Mouse (Mus musculus): Measurements from ENCODE around the gene Gclc.
A peak's percentile ranks its signal among the peaks of the same experiment; 100 is the strongest.

Gclc gene

DNA sequence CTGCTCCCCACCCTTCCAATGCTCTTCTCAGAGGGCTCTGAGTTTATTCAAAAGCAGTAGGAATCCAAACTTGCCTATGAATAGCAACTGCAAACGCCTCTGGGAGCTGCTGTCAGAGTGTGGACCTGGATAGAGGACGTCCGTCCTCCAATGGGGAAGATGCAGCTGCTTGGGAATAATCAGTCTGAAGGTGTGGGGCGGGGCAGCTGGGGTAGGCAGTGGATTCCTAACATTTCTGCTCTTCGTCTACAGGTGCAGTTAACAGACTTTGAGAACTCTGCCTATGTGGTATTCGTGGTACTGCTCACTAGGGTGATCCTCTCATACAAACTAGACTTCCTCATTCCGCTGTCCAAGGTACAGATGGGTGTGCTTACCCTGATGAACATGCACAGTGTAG is 33.6 kb downstream of the Gclc start:
- DNase-seq = no peak

DNA sequence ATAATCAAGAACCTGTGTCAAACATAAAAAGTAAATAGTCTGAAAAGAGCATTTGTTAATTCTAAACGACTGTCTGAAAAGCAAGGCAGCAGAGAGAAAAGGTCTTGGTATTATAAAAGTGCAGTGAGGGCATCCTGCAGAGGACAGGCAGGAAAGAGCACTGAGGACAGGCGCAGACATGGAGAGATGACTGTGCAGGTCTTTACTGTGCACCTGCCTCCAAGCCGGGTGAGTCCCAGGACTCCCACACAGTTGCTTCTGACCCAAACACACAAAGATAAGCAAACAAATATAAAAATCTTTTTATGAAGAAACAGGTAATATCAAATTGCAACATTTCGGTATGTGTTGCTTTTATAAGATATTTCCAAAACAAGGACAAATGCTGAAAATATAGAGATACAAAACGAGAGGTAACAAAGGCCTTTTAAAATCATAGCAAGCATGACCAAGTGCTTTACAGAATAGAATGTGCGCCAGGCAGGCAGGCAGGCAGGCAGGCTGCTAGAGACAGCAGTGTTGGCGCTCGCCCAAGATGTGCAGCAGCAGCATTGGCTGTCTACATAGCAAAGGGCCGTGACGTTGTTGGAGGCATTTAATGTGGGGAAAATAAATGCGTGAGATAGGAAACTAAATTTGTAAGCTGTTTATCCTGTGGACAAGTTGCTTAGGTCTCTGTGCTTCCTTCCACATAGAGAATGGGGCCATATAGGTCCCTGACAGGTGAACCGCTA is 35.4 kb downstream of the Gclc start:
- peak; percentile 25 for DNase-seq

DNA sequence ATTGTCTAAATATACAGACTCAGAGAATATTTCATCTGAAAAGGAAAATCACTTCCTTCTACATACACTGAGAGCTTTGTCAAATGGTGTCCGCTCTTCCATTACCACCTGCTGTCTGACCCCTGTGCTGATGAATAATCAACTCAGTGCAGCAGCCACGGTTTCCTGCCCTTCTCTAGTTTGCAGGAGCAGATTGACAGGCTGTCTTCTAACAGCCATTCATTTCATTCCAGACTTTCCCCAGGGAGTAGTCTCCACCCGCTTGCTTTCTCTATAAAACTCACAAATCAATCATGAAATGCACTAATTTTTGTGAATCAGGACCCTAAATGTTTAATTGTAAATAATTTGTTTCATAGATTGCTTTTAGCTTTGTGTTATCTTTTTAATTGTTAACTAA is 39.5 kb downstream of the Gclc start:
- DNase-seq = no peak

DNA sequence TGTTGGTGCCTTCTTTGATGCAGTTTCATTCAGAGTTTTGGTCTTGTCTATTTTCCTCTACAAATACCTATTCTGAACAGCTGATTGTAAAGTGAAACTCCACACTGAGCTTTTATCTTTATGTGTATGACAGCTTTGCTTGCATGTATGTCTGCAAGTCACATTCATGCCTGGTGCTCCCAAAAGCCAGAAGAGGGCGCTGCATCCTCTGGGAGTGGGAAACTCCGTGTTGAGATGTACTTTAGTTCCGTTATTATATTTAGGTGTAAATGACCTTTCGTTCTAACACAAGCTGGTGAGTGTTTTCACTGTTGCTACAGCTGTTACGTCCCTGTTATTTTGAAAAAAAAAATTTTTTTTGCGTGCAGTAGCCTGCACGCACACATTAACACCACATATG is 48.1 kb downstream of the Gclc start:
- DNase-seq = no peak

DNA sequence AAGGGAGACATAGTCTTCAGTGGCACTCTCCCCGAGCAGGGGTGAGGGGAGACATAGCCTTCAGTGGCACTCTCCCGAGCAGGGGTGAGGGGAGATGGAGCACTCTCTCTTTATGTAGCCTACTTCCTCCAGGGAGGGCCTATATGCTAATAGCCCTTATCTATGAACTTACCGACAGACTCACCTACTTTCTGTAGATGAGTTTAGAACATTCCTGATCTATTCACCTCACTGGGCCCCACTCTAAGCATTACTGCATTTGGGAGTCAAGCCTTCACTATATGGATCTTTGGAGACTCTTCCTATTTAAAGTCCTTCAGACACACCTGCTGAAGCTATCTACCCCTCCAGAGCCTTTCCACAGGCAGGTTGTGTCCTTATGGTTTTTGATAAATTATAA is 52.1 kb downstream of the Gclc start:
- DNase-seq = no peak

DNA sequence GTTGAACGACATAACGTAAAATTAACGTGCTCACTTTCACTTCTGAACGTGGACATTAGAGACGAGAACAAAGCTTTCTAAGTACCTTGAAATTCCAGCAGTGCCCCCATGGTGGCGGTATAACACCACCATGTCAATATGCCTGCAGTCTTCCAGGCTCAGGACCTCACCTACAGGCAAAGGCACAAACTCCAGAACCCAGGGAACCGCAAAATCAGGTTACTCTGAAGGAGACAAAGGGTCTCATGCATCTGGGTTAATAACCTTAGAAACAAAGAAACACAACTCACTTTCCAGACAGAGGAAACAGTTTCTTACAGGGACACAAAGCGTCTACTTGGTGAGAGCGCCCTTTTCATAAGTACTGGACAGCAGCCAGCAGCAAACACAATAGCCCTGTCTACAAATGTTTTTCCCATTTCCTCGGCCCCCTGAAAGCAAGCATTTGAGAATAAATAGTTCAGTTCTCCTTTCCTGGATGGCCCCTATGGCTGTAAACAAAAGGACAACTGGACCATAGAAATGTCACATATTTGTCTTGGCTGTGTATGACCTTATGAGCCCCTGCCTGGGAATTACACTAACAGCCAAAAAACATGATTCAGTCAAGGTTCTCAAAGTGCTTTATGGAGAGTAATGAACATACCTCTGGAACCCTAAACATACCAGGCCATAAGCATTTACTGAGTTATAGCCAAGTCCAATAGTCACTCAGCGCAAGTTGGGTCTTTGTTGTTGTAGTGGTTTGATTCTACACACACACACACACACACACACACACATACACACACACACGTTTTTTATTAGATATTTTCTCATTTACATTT is 52.7 kb downstream of the Gclc start:
- peak; percentile 91 for DNase-seq

DNA sequence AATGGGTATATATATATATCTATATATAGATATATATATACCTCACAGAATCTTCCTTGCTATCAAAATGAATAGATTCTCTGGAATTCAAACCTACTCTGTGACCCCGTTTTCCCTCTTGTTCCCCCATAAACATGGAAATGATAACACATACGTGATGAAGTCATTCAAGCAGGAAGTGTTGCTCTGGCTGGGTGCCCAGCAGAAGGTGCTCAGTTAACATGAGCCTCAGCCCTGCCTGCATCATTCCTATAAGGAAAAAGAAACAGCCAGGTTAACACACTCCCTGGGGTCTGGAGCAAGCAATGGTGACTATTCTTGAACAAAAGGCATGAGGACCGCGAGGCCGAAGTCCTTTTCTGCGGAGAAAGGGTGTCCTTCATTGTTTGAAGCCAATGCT is 54.1 kb downstream of the Gclc start:
- peak; percentile 27 for DNase-seq

DNA sequence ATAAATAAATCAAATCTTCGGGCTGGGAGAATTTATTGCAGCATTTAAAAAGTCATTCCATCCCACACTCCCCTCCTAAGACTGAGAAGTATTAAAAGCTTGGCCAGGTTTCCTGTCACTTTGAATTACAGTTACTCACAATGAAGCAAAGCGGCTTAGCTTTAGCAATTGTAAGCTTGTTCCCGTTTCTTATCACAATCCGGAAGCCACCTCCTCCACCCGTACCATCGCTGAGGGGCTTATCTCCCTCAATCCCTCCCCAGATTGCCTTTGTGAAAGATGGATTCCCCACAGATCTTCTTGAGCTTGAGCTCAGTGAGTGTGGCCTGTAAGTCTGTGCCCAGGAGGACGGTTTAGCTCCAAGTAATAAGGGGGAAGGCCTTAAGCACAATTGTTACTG is 64.5 kb downstream of the Gclc start:
- DNase-seq = no peak

DNA sequence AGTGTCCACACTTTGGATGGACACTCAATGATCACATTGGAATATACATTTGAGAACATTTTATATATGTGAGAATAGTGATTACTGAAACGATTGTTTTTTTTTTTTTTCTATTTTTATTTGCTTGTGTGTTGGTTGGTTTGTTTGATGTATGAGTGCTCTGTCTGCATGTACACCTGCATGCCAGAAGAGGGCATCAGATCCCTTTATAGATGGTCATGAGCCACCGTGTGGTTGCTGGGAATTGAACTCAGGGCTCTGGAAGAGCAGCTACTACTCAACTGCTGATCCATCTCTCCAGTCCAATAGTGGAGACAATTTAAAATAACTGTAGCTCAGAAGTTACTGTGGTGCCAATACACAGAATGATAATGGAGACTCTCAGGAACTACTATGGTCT is 65.0 kb downstream of the Gclc start:
- DNase-seq = no peak

DNA sequence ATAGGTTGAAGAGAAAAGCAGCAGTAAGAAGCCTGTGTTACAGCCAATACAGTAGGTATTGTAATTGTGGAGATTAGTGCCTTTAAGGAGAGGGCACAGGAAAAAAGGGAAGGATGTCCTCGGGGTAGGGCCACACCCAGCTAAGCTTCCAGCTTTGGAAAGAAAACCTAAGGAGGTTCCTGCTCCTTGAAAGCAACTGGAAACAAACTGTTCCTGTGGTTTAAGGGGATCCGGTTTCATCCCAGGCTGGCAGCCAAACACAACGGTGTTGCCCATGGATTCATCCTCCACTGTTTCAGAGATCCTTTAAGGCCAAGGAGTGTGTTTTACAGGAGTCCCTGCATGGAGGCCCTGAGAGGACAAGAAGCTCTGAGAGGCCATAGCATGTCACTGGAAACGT is 66.5 kb downstream of the Gclc start:
- no peak for DNase-seq

DNA sequence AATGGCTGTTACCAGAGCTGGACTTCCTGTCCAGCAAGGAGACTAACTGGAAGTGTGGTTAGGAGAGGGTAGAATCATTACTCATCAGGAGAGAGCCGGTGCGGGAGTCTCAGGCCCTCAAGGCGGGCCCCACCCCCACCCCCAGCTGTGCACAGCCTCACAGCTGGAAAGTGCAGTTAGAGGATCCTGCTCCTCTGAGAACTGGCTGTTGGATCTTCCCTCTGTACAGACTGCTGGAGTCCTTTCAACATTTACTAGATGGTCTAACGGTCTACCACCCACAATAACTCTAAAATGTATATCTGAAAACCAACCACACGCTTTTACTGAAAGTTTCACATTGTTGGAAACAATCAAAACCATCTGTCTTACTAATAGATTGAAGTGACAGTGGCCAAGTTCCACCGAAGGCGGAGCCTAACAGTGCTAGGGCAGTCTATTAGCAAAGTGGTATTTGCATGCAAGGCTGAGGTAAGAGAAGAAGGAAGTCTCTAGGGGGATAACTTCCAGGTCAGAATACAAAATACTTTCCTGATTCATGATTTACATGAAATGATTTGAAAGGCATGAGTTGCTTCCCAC is 71.1 kb downstream of the Gclc start:
- no peak for DNase-seq

DNA sequence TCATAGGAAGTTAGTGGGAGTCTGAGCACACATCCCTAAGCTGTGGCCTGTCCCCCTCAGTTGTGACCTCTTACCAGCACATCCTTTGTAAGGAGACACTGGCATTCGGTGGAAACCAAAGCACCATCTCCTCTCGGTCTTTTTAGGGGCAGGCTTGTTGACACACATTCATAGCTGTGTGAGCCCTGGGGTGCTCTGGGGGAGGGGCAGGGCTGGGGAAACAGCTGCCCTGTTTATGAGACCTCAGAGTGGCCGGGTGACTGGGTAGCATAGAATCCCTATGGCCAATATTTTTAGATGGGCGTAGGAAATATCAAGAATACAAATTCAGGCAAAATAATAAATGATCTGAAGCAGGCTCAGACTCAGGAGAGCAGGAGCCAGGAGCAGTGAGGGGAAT is 71.9 kb downstream of the Gclc start:
- DNase-seq = no peak

DNA sequence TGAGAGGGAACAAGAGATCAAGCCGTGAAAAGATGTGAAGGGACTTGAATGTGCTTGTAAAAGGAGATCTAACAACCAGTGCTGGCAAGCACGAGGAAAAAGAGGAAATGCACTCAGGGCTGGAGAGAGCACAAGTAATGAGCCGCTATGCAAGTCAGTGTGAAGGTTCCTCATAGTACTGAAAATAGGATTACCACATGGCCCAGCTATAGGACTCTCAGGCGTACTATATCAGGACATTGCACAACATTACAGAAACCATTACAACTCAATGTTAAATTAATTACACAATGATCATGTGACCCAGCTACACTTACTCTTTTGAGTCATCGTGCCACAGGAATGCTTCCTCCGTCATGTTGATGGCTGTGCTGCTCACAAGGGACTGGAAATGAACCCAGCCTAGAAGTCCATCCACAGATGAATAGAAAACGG is 74.2 kb downstream of the Gclc start:
- no peak for DNase-seq

DNA sequence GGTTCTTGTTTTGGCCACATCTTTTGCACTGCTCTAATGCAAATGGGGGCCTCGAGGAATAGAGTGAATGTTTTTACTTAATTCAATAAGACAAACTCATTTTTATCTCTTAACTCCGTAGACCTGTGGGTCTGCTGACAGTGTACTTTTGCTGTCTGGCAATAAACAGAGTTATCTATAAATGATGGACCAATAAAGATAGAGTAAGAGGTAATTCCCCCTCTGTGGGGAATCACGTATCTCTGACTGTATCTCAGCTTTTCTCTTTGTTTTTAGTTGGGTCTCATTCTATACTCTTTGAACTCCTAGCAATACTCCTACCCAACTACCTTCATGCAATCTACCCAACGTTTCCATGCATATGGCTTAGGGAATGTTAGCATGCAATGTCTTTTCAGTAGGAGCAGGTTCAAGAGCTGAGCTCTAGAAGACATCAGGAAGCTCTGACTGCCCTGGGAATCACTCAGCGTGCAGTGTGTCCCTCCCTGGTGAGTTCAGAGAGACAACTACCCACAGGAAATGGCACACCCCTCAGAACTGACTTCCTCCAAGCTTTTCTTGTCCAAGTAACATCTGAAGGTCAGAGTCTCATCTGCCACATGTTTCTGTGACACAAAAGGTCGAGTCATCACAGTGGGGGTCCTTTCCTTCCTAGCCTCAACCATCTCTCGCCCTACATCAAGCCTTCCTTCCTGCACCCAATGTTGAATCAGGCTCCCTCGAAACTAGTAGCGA is 80.1 kb downstream of the Gclc start:
- DNase-seq = peak; percentile 51

DNA sequence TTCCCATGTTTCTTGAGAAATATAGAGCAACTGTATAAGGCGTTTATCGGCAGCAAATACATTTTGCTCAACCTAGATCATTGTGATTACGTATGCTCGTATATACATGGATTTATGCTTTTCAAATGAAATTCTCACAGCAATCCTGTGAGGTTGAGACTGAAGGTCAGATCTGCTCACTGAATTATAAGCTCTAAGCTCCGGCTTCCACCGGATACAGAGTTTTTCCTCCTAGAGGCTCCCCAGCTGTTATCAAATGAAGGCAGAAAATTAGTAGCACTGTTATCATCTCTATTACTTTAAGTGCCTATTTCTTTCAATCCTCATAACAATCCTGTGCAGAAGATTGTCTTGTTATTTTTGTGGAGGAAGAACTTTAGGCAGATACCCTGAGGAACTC is 80.8 kb downstream of the Gclc start:
- DNase-seq = no peak

DNA sequence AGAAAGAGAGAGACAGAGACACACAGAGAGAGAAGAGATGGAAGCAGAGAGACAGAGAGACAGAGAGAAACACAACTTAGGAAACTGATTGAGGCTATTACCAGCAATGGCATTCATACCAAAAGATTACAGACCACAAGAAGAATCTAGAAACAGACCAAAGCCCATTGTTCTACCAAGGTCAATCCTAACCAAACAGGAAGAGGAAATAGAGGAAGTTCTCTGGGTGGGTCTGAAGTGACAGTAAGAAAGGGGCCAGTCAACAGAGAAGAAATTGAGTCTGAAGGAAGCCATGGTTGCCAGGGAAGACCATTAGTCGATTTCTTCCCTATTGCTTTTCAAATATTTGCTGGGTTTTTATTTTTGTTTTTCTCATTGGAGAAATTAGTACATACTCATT is 81.4 kb downstream of the Gclc start:
- DNase-seq = no peak

DNA sequence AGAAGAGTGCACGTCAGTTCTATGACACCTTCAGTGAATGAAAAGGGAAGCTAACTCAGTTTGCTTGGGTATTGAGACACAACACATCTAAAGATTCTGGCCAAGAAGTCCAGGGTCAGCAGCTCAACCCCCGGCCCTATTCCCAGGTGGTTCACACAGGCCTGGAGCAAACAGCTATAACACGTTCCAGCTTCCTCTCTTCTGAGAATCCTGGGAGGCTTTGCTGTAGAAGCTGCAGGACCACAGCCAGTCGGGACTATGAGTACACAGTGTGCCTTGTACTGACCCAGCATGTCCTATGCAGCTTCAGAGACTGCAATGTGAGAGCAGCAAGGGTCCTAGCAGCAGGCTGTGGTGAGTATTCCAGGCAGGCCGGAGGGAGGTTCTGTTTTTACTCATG is 84.3 kb downstream of the Gclc start:
- DNase-seq = no peak
